Mouse (Mus musculus) megakaryocyte, embryonic 14.5 days (primary cell): ENCODE results near the gene Relb. TPM values are rescaled to one million over a fixed set of nuclear protein-coding genes. Genes with fewer than 3 reads are reported as not detected.

Experiments
- H3K27me3 ChIP-seq: replicated peaks from 2 replicates; pipeline ENCODE3; 2012; ENCODE audit warnings: inconsistent platforms
- H3K36me3 ChIP-seq: replicated peaks from 2 replicates; pipeline ENCODE3; 2012; ENCODE audit warnings: low read length, inconsistent platforms, mixed read lengths
- H3K4me1 ChIP-seq: 2 replicates; pipeline ENCODE4 v1.6.1; 2012; ENCODE audit warnings: inconsistent platforms
- H3K4me3 ChIP-seq: replicated peaks from 2 replicates; pipeline ENCODE3; 2012; ENCODE audit warnings: moderate library complexity, mild to moderate bottlenecking, inconsistent platforms
- H3K9me3 ChIP-seq: 2 replicates; pipeline ENCODE4 v1.6.1; 2012; ENCODE audit warnings: inconsistent platforms
- FLI1 ChIP-seq: IDR thresholded peaks from 2 replicates; pipeline ENCODE4 v1.6.1; 2012; ENCODE audit warnings: low read length, inconsistent platforms, mixed read lengths
- GATA1 ChIP-seq: IDR thresholded peaks from 3 replicates; pipeline ENCODE4 v1.6.1; 2012; ENCODE audit warnings: mixed read lengths, low read length, inconsistent platforms, borderline replicate concordance
- polyA plus RNA-seq: library from polyadenylated mRNA; stranded (reverse); fragments of >175 nt; gene quantifications from 2 replicates; pipeline ENCODE4 v1.2.3, GENCODE M21; 2012; ENCODE audit warnings: low replicate concordance; ENCODE audit not compliant: insufficient read depth

The Relb gene
- polyA plus RNA-seq, 1 experiment = 14.8 TPM

- Histone ChIP-seq H3K9me3 (no peaks in the 10 kb centered on the region), H3K36me3 (peaks cover 99% of the 10 kb centered on the region), H3K27me3 (no peaks in the 10 kb centered on the region), H3K4me3 (no peak overlapping the region), H3K4me1 (peaks cover 85% of the 10 kb centered on the region)
- TF ChIP-seq GATA1 = no peak
Observed at GRCm38 (mm10) chr7:19589917-19590316, 39.3 kb downstream of the Relb start.

GRCm38 (mm10) chr7:19589207-19589606 is 40.0 kb downstream of the Relb start:
- Histone ChIP-seq H3K4me1 (peaks cover 87% of the 10 kb centered on the region), H3K27me3 (no peaks in the 10 kb centered on the region), H3K9me3 (no peaks in the 10 kb centered on the region), H3K36me3 (peaks cover 100% of the 10 kb centered on the region), H3K4me3 (no peak overlapping the region)
- TF ChIP-seq GATA1 = no peak
- no peak for TF ChIP-seq FLI1

- TF ChIP-seq FLI1 = no peak
- no peak for TF ChIP-seq GATA1
- Histone ChIP-seq H3K4me1 (peaks cover 84% of the 10 kb centered on the region), H3K4me3 (peak overlapping the region; percentile 42), H3K36me3 (peaks cover 96% of the 10 kb centered on the region), H3K27me3 (no peaks in the 10 kb centered on the region), H3K9me3 (no peaks in the 10 kb centered on the region)
Observed at GRCm38 (mm10) chr7:19586269-19586668, 43.0 kb downstream of the Relb start.

GRCm38 (mm10) chr7:19580634-19581033 is 48.6 kb downstream of the Relb start:
- Histone ChIP-seq H3K4me1 (peaks cover 88% of the 10 kb centered on the region), H3K27me3 (no peaks in the 10 kb centered on the region), H3K36me3 (peaks cover 60% of the 10 kb centered on the region), H3K4me3 (no peak overlapping the region), H3K9me3 (no peaks in the 10 kb centered on the region)
- no peak for TF ChIP-seq GATA1
- no peak for TF ChIP-seq FLI1

GRCm38 (mm10) chr7:19579751-19580150 is 49.5 kb downstream of the Relb start:
- H3K36me3 ChIP-seq = peaks cover 51% of the 10 kb centered on the region

DNA sequence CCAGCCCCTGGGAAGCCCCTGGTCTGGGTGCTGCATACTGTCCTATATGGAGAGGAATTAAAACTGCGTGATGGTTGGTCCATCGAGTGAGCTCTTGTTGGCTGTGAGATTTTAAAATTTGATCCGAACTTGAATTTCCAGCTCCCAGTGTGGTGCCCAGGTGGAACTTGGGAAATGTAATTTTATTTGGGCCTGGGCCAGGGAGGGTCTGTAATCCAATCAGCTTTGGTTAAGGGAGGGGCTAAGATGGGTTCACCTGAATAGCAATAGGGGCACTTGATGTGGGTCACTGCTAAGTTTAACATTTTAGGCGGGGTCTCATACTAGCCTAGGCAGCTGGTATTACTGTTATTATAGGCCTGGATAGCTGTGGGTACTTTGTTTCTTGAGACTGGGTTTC is 50.8 kb downstream of the Relb start:
- H3K4me3 ChIP-seq = peak overlapping the region; percentile 95
- H3K9me3 ChIP-seq = no peaks in the 10 kb centered on the region
- peaks cover 38% of the 10 kb centered on the region for H3K36me3 ChIP-seq
- H3K4me1 ChIP-seq = peaks cover 87% of the 10 kb centered on the region
- no peaks in the 10 kb centered on the region for H3K27me3 ChIP-seq
- no peak for TF ChIP-seq GATA1
- no peak for TF ChIP-seq FLI1

More at GRCm38 (mm10) chr7:19579751-19580150, 49.5 kb downstream of the Relb start:
- Histone ChIP-seq H3K9me3 (no peaks in the 10 kb centered on the region), H3K27me3 (no peaks in the 10 kb centered on the region), H3K4me1 (peaks cover 87% of the 10 kb centered on the region), H3K4me3 (no peak overlapping the region)
- TF ChIP-seq GATA1 = no peak
- TF ChIP-seq FLI1 = no peak

DNA sequence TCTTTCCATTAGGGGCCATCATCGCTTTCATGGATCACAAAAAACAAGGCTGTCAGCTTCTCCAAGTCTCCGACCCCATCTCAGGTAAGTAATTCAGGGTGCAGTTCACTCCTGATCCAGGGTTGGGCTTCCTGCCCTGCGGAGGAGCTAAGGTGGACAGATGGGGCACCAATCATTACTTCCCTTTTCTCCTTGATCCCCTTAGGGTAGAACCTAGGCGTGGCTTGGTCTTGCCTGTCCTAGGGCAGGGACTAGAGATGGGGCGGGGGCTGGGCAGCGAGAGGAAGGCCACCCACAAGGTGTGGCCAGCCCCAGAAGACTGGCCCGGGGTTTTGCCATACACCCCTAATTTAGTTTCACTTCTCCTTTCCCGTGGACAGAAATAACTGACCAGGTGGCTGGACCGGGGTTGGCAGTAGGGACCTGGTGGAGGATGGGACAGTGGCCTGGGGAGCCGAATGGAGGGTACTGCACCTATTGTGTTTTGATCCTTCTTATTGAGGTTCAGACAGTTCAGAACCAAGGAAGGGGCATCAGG is 51.3 kb downstream of the Relb start:
- H3K36me3 ChIP-seq = peaks cover 35% of the 10 kb centered on the region
- H3K4me1 ChIP-seq = peaks cover 82% of the 10 kb centered on the region
- TF ChIP-seq GATA1 = no peak
- TF ChIP-seq FLI1 = no peak
- peak overlapping the region; percentile 95 for H3K4me3 ChIP-seq
- no peaks in the 10 kb centered on the region for H3K27me3 ChIP-seq
- H3K9me3 ChIP-seq = no peaks in the 10 kb centered on the region

DNA sequence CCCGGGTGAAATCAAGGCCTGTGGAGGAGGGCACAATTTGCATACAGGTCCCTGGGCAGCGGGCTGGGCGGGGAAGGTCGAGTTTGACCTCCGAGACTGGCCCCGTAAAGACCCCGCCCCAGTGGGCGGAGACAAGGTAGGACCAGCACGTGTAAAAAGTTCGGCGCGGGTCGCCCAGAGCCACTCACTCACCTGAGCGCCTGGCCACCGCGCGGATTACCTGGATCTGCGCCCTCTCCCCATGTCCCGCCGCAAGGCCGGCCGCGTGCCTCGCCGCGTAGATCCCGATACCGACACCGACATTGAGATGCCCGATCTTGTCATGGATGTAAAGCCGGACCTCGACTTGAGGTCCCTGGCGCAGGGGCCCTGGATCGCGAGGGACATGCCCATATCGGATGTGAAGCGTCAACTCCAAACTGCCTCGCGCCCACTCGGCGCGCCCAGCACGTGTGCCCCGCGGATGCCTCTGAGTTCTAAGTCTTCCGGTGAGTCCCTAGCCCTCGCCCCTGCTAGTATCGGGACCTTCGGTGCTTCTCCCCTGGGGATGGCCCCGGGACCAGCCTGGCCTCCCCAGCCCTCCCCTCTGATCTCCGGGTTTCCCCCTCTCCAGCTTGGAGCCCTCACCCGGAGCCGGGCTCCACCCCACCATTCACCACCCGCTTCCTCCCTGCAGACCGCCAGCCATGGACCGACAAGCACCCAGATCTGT is 51.9 kb downstream of the Relb start, which contains the start of the genes Zfp296 and Gemin7:
Zfp296 (plus strand) TSS at position 147 of the 712 bp plus-strand sequence.
Gemin7 (minus strand) TSS at position 455 of the 712 bp plus-strand sequence.
- H3K27me3 ChIP-seq = no peaks in the 10 kb centered on the region
- no peaks in the 10 kb centered on the region for H3K9me3 ChIP-seq
- H3K36me3 ChIP-seq = peaks cover 31% of the 10 kb centered on the region
- H3K4me1 ChIP-seq = peaks cover 80% of the 10 kb centered on the region
- TF ChIP-seq FLI1 (no peak), GATA1 (no peak)
- peak within 1 kb of the TSS; percentile 95 for H3K4me3 ChIP-seq

DNA sequence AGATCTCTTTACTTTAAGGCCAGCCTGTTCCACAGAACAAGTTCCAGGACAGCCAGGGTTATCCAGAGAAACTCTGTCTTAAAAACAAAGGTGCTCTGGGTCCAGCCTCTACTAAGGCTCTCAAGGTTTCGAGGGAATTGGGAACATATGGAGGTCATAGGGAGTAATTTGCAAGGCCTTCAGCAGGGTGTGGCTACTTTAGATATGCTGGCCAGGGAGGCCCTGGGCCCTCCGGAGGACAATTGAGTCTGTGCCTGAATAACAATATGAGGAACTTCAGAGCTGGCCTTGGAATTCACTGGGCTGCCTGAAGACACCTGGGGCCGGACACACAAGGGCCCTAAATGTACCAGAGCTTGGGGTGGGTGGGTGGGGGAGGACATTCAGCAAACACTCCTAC is 53.7 kb downstream of the Relb start:
- Histone ChIP-seq H3K4me3 (no peak overlapping the region), H3K9me3 (no peaks in the 10 kb centered on the region), H3K4me1 (peaks cover 82% of the 10 kb centered on the region), H3K36me3 (peaks cover 23% of the 10 kb centered on the region), H3K27me3 (no peaks in the 10 kb centered on the region)
- TF ChIP-seq FLI1 = no peak
- TF ChIP-seq GATA1 = no peak

DNA sequence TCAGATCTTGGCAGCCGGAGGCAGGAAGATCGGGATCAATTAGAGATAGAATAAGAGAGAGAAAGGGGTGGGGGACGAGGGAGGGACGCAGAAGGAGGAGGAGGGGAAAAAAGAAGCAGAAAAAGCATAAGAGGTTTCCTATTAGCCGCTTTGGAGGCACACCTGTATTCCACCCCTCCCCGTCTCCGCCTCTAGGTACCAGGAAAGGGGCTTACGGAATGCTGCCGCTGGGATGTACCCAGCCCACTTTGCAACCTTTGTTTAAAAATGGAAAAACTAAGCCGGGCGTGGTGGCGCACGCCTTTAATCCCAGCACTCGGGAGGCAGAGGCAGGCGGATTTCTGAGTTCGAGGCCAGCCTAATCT is 55.5 kb downstream of the Relb start:
- H3K4me1 ChIP-seq = peaks cover 83% of the 10 kb centered on the region
- H3K36me3 ChIP-seq = peaks cover 28% of the 10 kb centered on the region
- peak overlapping the region; percentile 95 for H3K4me3 ChIP-seq
- H3K27me3 ChIP-seq = no peaks in the 10 kb centered on the region
- H3K9me3 ChIP-seq = no peaks in the 10 kb centered on the region
- TF ChIP-seq FLI1 (no peak), GATA1 (no peak)
